Mouse (Mus musculus) cerebellum, postnatal 10 days (tissue): ENCODE results near the gene Tpte.

ENCODE experiments used
- DNase-seq, 2 experiments: peaks; one replicate each; pipeline ENCODE4 v3.0.0; 2021; ENCODE audit warnings: mixed read lengths in 2 of 2

Gene Tpte

GRCm38 (mm10) chr8:22380934-22381333 lies 97.7 kb downstream of the Tpte start:
- no peak for DNase-seq

GRCm38 (mm10) chr8:22382824-22383595 lies 99.8 kb downstream of the Tpte start:
- DNase-seq, result no peak

- DNase-seq, result no peak
Measured at GRCm38 (mm10) chr8:22385158-22385557, 101.9 kb downstream of the Tpte start.

- no peak for DNase-seq
Measured at GRCm38 (mm10) chr8:22389874-22390273, 106.6 kb downstream of the Tpte start.

- DNase-seq, result no peak
Measured at GRCm38 (mm10) chr8:22390766-22391463, 107.7 kb downstream of the Tpte start.

- DNase-seq, result no peak
Measured at GRCm38 (mm10) chr8:22394471-22394870, 111.2 kb downstream of the Tpte start.

- peak; percentile 26 to 36 for DNase-seq
Measured at GRCm38 (mm10) chr8:22395256-22395655, 112.0 kb downstream of the Tpte start.

GRCm38 (mm10) chr8:22397811-22398141 lies 114.5 kb downstream of the Tpte start:
- no peak for DNase-seq

- peak; percentile 95 to 97 for DNase-seq
Measured at GRCm38 (mm10) chr8:22398142-22398951, 115.1 kb downstream of the Tpte start, which contains the start of gene Slc25a15. Gene Slc25a15, minus strand, starts transcription at chr8:22398597.

- DNase-seq, result peak in 1 of 2 experiments; percentile 24
Measured at GRCm38 (mm10) chr8:22399285-22399880, 116.1 kb downstream of the Tpte start.

- no peak for DNase-seq
Measured at GRCm38 (mm10) chr8:22400593-22400992, 117.4 kb downstream of the Tpte start.

GRCm38 (mm10) chr8:22403235-22403634 lies 120.0 kb downstream of the Tpte start:
- no peak for DNase-seq

- DNase-seq, result no peak
Measured at GRCm38 (mm10) chr8:22405733-22406132, 122.5 kb downstream of the Tpte start.

- DNase-seq, result no peak
Measured at GRCm38 (mm10) chr8:22410688-22411281, 127.5 kb downstream of the Tpte start.

GRCm38 (mm10) chr8:22411282-22411702 lies 128.1 kb downstream of the Tpte start, which contains the start of gene Mrps31:
Gene Mrps31, plus strand, starts transcription at chr8:22411361.
- DNase-seq, result peak; percentile 87 to 89

GRCm38 (mm10) chr8:22411971-22412370 lies 128.7 kb downstream of the Tpte start:
- no peak for DNase-seq
